In genomic region chr2:30534485-30534884, GRCm38 (mm10) we compare ENCODE assay signal across 11 mouse cellular contexts.
DNase-seq lines count a peak whose midpoint lies in the region; ATAC-seq and TF ChIP-seq lines count a peak whose summit lies in the region.
"Had no signal": no experiment of that assay in that cellular context is flagged by ENCODE, and none has a peak within 500 bp of the region (broad histone marks: within the 10 kb centered on the region; RNA-seq: fewer than 3 reads in every experiment).

No protein-coding gene starts in this region.

- DNase-seq in intestine, embryonic 14.5 days (ENCODE audit: low spot score) = no peak
- no peak for DNase-seq in kidney, postnatal 10 days
- DNase-seq: kidney, adult 9 months; layer of hippocampus, postnatal 36 days; right cerebral cortex, postnatal 14 days had no signal

- H3K4me2 ChIP-seq in intestine, embryonic 14.5 days (ENCODE audit: low read length) = 0 out of 2 replicates have a peak overlapping the region, but pooled peaks have one; percentile 13
- no peak overlapping the region for H3K4me2 ChIP-seq in intestine, embryonic 15.5 days (replicated peaks)
- peak overlapping the region; percentile 18; the same call in 1 of the 2 replicates for H3K4me2 ChIP-seq in embryonic facial prominence, embryonic 12.5 days (replicated peaks)
- H3K4me2 ChIP-seq: liver, embryonic 15.5 days had no signal

- H3K9ac ChIP-seq in intestine, embryonic 14.5 days (ENCODE audit: low read length) = no peak overlapping the region
- H3K9ac ChIP-seq in intestine, embryonic 15.5 days = no peak overlapping the region
- no peak overlapping the region for H3K9ac ChIP-seq in embryonic facial prominence, embryonic 12.5 days
- H3K9ac ChIP-seq: liver, embryonic 15.5 days had no signal

- 39% methylated on average over 10 of the region's 10 CpGs for WGBS in intestine, embryonic 14.5 days
- 50% methylated on average over 10 of the region's 10 CpGs for WGBS in intestine, embryonic 15.5 days
- 60% methylated on average over 10 of the region's 10 CpGs for WGBS in embryonic facial prominence, embryonic 12.5 days

- no peak for TF ChIP-seq CTCF in E14TG2a.4 (conservative IDR thresholded peaks at IDR 0.05; ENCODE audit: low read length)

- H3K4me3 ChIP-seq in intestine, embryonic 14.5 days (ENCODE audit: low read depth, low read length) = no peak overlapping the region
- no peak overlapping the region for H3K4me3 ChIP-seq in intestine, embryonic 15.5 days (replicated peaks)
- H3K4me3 ChIP-seq in E14TG2a.4 (replicated peaks; ENCODE audit: low read length) = peak overlapping the region; percentile 8
- H3K4me3 ChIP-seq in embryonic facial prominence, embryonic 12.5 days = no peak overlapping the region
- H3K4me3 ChIP-seq: liver, embryonic 15.5 days had no signal

- no peak for ATAC-seq in intestine, embryonic 14.5 days (replicated peaks; ENCODE audit: low FRiP score, low TSS enrichment, low read depth)
- no peak for ATAC-seq in intestine, embryonic 15.5 days
- ATAC-seq in embryonic facial prominence, embryonic 12.5 days (ENCODE audit: insufficient number of reproducible peaks, insufficient read depth, low FRiP score, low TSS enrichment) = no peak
- ATAC-seq in megakaryocyte-erythroid progenitor cell, adult 5-6 weeks (replicated peaks; ENCODE audit: low FRiP score, low TSS enrichment, poor library complexity, severe bottlenecking) = peak; percentile 71
- ATAC-seq in frontal cortex, adult (ENCODE audit: low TSS enrichment) = no peak

- peaks cover 5% of the 10 kb centered on the region; the same call in 1 of the 2 replicates for H3K4me1 ChIP-seq in intestine, embryonic 14.5 days (replicated peaks; ENCODE audit: control insufficient read depth, insufficient read depth, low read length)
- H3K4me1 ChIP-seq in intestine, embryonic 15.5 days (replicated peaks) = 0 out of 2 replicates have a peak, but pooled peaks cover 3% of the 10 kb centered on the region
- peaks cover 30% of the 10 kb centered on the region for H3K4me1 ChIP-seq in E14TG2a.4 (replicated peaks; ENCODE audit: low read depth, low read length)
- peaks cover 5% of the 10 kb centered on the region; the same call in 1 of the 2 replicates for H3K4me1 ChIP-seq in embryonic facial prominence, embryonic 12.5 days
- H3K4me1 ChIP-seq: liver, embryonic 15.5 days had no signal

- 0 out of 2 replicates have a peak, but pooled peaks cover 5% of the 10 kb centered on the region for H3K9me3 ChIP-seq in intestine, embryonic 14.5 days (ENCODE audit: control insufficient read depth, low read length)
- no peaks in the 10 kb centered on the region for H3K9me3 ChIP-seq in intestine, embryonic 15.5 days
- peaks cover 8% of the 10 kb centered on the region for H3K9me3 ChIP-seq in E14TG2a.4 (ENCODE audit: low read length)
- H3K9me3 ChIP-seq in embryonic facial prominence, embryonic 12.5 days = no peaks in the 10 kb centered on the region
- H3K9me3 ChIP-seq: liver, embryonic 15.5 days had no signal

- no peaks in the 10 kb centered on the region for H3K36me3 ChIP-seq in intestine, embryonic 14.5 days (ENCODE audit: control insufficient read depth, insufficient read depth, low read length)
- no peaks in the 10 kb centered on the region for H3K36me3 ChIP-seq in intestine, embryonic 15.5 days
- no peaks in the 10 kb centered on the region for H3K36me3 ChIP-seq in E14TG2a.4 (ENCODE audit: insufficient read depth, low read length)
- H3K36me3 ChIP-seq in embryonic facial prominence, embryonic 12.5 days = no peaks in the 10 kb centered on the region
- H3K36me3 ChIP-seq: liver, embryonic 15.5 days had no signal

- H3K27ac ChIP-seq in intestine, embryonic 14.5 days (ENCODE audit: low read depth) = no peak overlapping the region
- no peak overlapping the region for H3K27ac ChIP-seq in intestine, embryonic 15.5 days
- H3K27ac ChIP-seq in embryonic facial prominence, embryonic 12.5 days = no peak overlapping the region
- H3K27ac ChIP-seq: liver, embryonic 15.5 days had no signal

- no peaks in the 10 kb centered on the region for H3K27me3 ChIP-seq in intestine, embryonic 14.5 days (replicated peaks; ENCODE audit: control insufficient read depth, insufficient read depth, low read length)
- H3K27me3 ChIP-seq in intestine, embryonic 15.5 days (replicated peaks) = no peaks in the 10 kb centered on the region
- peaks cover 14% of the 10 kb centered on the region for H3K27me3 ChIP-seq in E14TG2a.4 (ENCODE audit: insufficient read depth, low read length)
- no peaks in the 10 kb centered on the region for H3K27me3 ChIP-seq in embryonic facial prominence, embryonic 12.5 days
- H3K27me3 ChIP-seq: liver, embryonic 15.5 days had no signal
